Mouse (Mus musculus) CH12.LX (cell line): ENCODE measurements around the gene Dnajc13. TPM values are rescaled to one million over a fixed set of nuclear protein-coding genes. Genes with fewer than 3 reads are reported as not detected.
A peak's percentile ranks its signal among the peaks of the same experiment; 100 is the strongest.

Experiments used
- DNase-seq: peaks from one replicate; pipeline ENCODE4 v3.0.0-alpha.2; 2013; ENCODE audit errors: extremely low read depth
- H3K27ac ChIP-seq: 2 replicates; pipeline ENCODE4 v1.5.1; 2012; ENCODE audit warnings: low read depth, mild to moderate bottlenecking, control low read depth, moderate library complexity; ENCODE audit not compliant: insufficient read depth
- H3K27me3 ChIP-seq: replicated peaks from 2 replicates; pipeline ENCODE3; 2012; ENCODE audit warnings: inconsistent platforms
- H3K36me3 ChIP-seq, 2 experiments: replicated peaks in 1 of 2; 2 replicates each; pipeline versions ENCODE3 to v1.6.1; 2012; ENCODE audit warnings: inconsistent platforms in 1 of 2, low read length in 1 of 2, mild to moderate bottlenecking in 1 of 2, mixed read lengths in 1 of 2, moderate library complexity in 1 of 2; ENCODE audit not compliant: control insufficient read depth in 1 of 2, insufficient read depth in 1 of 2
- H3K4me1 ChIP-seq, 2 experiments: 2 replicates each; pipeline ENCODE4 v1.6.1; 2012; ENCODE audit warnings: inconsistent platforms in 1 of 2, moderate library complexity in 1 of 2; ENCODE audit not compliant: insufficient read depth in 2 of 2, control insufficient read depth in 1 of 2
- H3K4me2 ChIP-seq: 2 replicates; pipeline ENCODE4 v1.6.1; 2012; ENCODE audit warnings: low read depth, mild to moderate bottlenecking, control low read depth; ENCODE audit not compliant: poor library complexity, insufficient read depth, severe bottlenecking
- H3K4me3 ChIP-seq, 3 experiments: fragments of 150-350 bp in 1 of 3; sonication (generic) in 1 of 3; replicated peaks in 1 of 3; 2 replicates each; pipeline versions ENCODE3 to v1.5.1; 2011 to 2012; ENCODE audit warnings: low read depth in 2 of 3, low read length in 2 of 3, mild to moderate bottlenecking in 2 of 3, moderate library complexity in 2 of 3, control low read depth in 1 of 3, improper control_type of control experiment in 1 of 3, inconsistent platforms in 1 of 3, mixed read lengths in 1 of 3; ENCODE audit not compliant: poor library complexity in 1 of 3
- H3K79me2 ChIP-seq: replicated peaks from 2 replicates; pipeline ENCODE4 v1.6.1; 2012; ENCODE audit warnings: mild to moderate bottlenecking, moderate library complexity; ENCODE audit not compliant: control insufficient read depth, poor library complexity, insufficient read depth, severe bottlenecking; ENCODE audit errors: extremely low read depth
- H3K9ac ChIP-seq: 2 replicates; pipeline ENCODE4 v1.6.1; 2012; ENCODE audit warnings: low read depth, mild to moderate bottlenecking, control low read depth, moderate library complexity; ENCODE audit not compliant: insufficient read depth
- H3K9me3 ChIP-seq: replicated peaks from 2 replicates; pipeline ENCODE3; 2012; ENCODE audit warnings: low read length, inconsistent platforms, mixed read lengths
- BHLHE40 ChIP-seq: IDR thresholded peaks from 2 replicates; pipeline ENCODE4 v1.6.1; 2011; ENCODE audit warnings: mild to moderate bottlenecking, low read depth, low read length, improper control_type of control experiment
- CHD1 ChIP-seq: IDR thresholded peaks from 2 replicates; pipeline ENCODE4 v1.6.1; 2012; ENCODE audit warnings: low read depth, low read length, improper control_type of control experiment, inconsistent platforms
- CHD2 ChIP-seq: IDR thresholded peaks from 2 replicates; pipeline ENCODE4 v1.6.1; 2011; ENCODE audit warnings: low read length, improper control_type of control experiment
- CTCF ChIP-seq, 2 experiments: IDR thresholded peaks in 1 of 2; conservative IDR thresholded peaks in 1 of 2; 2 replicates each; pipeline ENCODE4 v1.5.1; 2011 to 2012; ENCODE audit warnings: low read depth in 2 of 2, low read length in 2 of 2, improper control_type of control experiment in 1 of 2, inconsistent platforms in 1 of 2, mild to moderate bottlenecking in 1 of 2, moderate library complexity in 1 of 2
- E2F4 ChIP-seq: IDR thresholded peaks from 2 replicates; pipeline ENCODE4 v1.6.1; 2011; ENCODE audit warnings: low read depth, low read length, improper control_type of control experiment; ENCODE audit not compliant: insufficient replicate concordance
- ELF1 ChIP-seq: IDR thresholded peaks from 2 replicates; pipeline ENCODE4 v1.6.1; 2014; ENCODE audit warnings: low read depth, mild to moderate bottlenecking, inconsistent platforms, low read length, improper control_type of control experiment
- EP300 ChIP-seq: IDR thresholded peaks from 2 replicates; pipeline ENCODE4 v1.6.1; 2011; ENCODE audit warnings: low read length, improper control_type of control experiment
- ETS1 ChIP-seq: conservative IDR thresholded peaks from 2 replicates; pipeline ENCODE4 v1.6.1; 2012; ENCODE audit warnings: low read depth, mild to moderate bottlenecking, inconsistent platforms, low read length, improper control_type of control experiment, moderate library complexity
- GABPA ChIP-seq: IDR thresholded peaks from 2 replicates; pipeline ENCODE4 v1.6.1; 2012; ENCODE audit warnings: low read depth, low read length, improper control_type of control experiment, inconsistent platforms; ENCODE audit not compliant: insufficient replicate concordance
- HCFC1 ChIP-seq: IDR thresholded peaks from 2 replicates; pipeline ENCODE4 v1.6.1; 2012; ENCODE audit warnings: low read depth, mild to moderate bottlenecking, inconsistent platforms, low read length, improper control_type of control experiment
- IRF4 ChIP-seq: IDR thresholded peaks from 2 replicates; pipeline ENCODE4 v1.6.1; 2014; ENCODE audit warnings: low read depth, mild to moderate bottlenecking, inconsistent platforms, low read length, improper control_type of control experiment
- JUN ChIP-seq: IDR thresholded peaks from 2 replicates; pipeline ENCODE4 v1.6.1; 2011; ENCODE audit warnings: low read depth, mild to moderate bottlenecking, low read length, improper control_type of control experiment, moderate library complexity; ENCODE audit not compliant: insufficient read depth
- JUND ChIP-seq: conservative IDR thresholded peaks from 2 replicates; pipeline ENCODE4 v1.6.1; 2011; ENCODE audit warnings: low read depth, low read length, improper control_type of control experiment
- KAT2A ChIP-seq: IDR thresholded peaks from 2 replicates; pipeline ENCODE4 v1.6.1; 2012; ENCODE audit warnings: low read length, improper control_type of control experiment, inconsistent platforms; ENCODE audit not compliant: insufficient replicate concordance
- MAFK ChIP-seq: IDR thresholded peaks from 2 replicates; pipeline ENCODE4 v1.6.1; 2011; ENCODE audit warnings: low read length, improper control_type of control experiment; ENCODE audit not compliant: insufficient replicate concordance
- MAX ChIP-seq: IDR thresholded peaks from 2 replicates; pipeline ENCODE4 v1.6.1; 2011; ENCODE audit warnings: low read length, improper control_type of control experiment
- MAZ ChIP-seq: IDR thresholded peaks from 2 replicates; pipeline ENCODE4 v1.6.1; 2012; ENCODE audit warnings: low read depth, mild to moderate bottlenecking, inconsistent platforms, low read length, improper control_type of control experiment, moderate library complexity
- MEF2A ChIP-seq: IDR thresholded peaks from 2 replicates; pipeline ENCODE4 v1.6.1; 2014; ENCODE audit warnings: low read depth, mild to moderate bottlenecking, inconsistent platforms, low read length, improper control_type of control experiment, borderline replicate concordance
- MXI1 ChIP-seq: IDR thresholded peaks from 2 replicates; pipeline ENCODE4 v1.6.1; 2011; ENCODE audit warnings: mild to moderate bottlenecking, low read depth, low read length, improper control_type of control experiment
- MYC ChIP-seq: IDR thresholded peaks from 2 replicates; pipeline ENCODE4 v1.6.1; 2011; ENCODE audit warnings: low read depth, mild to moderate bottlenecking, improper control_type of control experiment, low read length
- NELFE ChIP-seq: IDR thresholded peaks from 2 replicates; pipeline ENCODE4 v1.6.1; 2011; ENCODE audit warnings: low read depth, low read length, improper control_type of control experiment
- NRF1 ChIP-seq: IDR thresholded peaks from 2 replicates; pipeline ENCODE4 v1.6.1; 2014; ENCODE audit warnings: low read depth, mild to moderate bottlenecking, inconsistent platforms, low read length, improper control_type of control experiment, moderate library complexity
- PAX5 ChIP-seq: IDR thresholded peaks from 2 replicates; pipeline ENCODE4 v1.6.1; 2012; ENCODE audit warnings: low read length, inconsistent platforms, mixed read lengths
- POLR2A ChIP-seq: IDR thresholded peaks from 2 replicates; pipeline ENCODE4 v1.6.1; 2011; ENCODE audit warnings: low read depth, mild to moderate bottlenecking, improper control_type of control experiment, low read length
- POLR2AphosphoS2 ChIP-seq: IDR thresholded peaks from 2 replicates; pipeline ENCODE4 v1.6.1; 2011; ENCODE audit warnings: low read depth, low read length, improper control_type of control experiment
- RAD21 ChIP-seq: IDR thresholded peaks from 2 replicates; pipeline ENCODE4 v1.6.1; 2011; ENCODE audit warnings: low read depth, mild to moderate bottlenecking, low read length, improper control_type of control experiment, moderate library complexity
- RCOR1 ChIP-seq: conservative IDR thresholded peaks from 2 replicates; pipeline ENCODE4 v1.6.1; 2012; ENCODE audit warnings: low read depth, mild to moderate bottlenecking, inconsistent platforms, low read length, improper control_type of control experiment
- SIN3A ChIP-seq: IDR thresholded peaks from 2 replicates; pipeline ENCODE4 v1.6.1; 2012; ENCODE audit warnings: low read length, improper control_type of control experiment, inconsistent platforms
- SMC3 ChIP-seq: IDR thresholded peaks from 2 replicates; pipeline ENCODE4 v1.6.1; 2011; ENCODE audit warnings: low read depth, low read length, improper control_type of control experiment
- TBP ChIP-seq: conservative IDR thresholded peaks from 2 replicates; pipeline ENCODE4 v1.6.1; 2011; ENCODE audit warnings: low read depth, low read length, improper control_type of control experiment
- TCF12 ChIP-seq: IDR thresholded peaks from 2 replicates; pipeline ENCODE4 v1.6.1; 2014; ENCODE audit warnings: low read depth, mild to moderate bottlenecking, inconsistent platforms, low read length, improper control_type of control experiment
- UBTF ChIP-seq: IDR thresholded peaks from 2 replicates; pipeline ENCODE4 v1.6.1; 2012; ENCODE audit warnings: low read depth, mild to moderate bottlenecking, inconsistent platforms, low read length, improper control_type of control experiment, moderate library complexity
- USF1 ChIP-seq: IDR thresholded peaks from 2 replicates; pipeline ENCODE4 v1.6.1; 2014; ENCODE audit warnings: low read depth, mild to moderate bottlenecking, inconsistent platforms, low read length, improper control_type of control experiment
- USF2 ChIP-seq: conservative IDR thresholded peaks from 2 replicates; pipeline ENCODE4 v1.6.1; 2011; ENCODE audit warnings: low read depth, low read length, improper control_type of control experiment
- ZC3H11A ChIP-seq: IDR thresholded peaks from 2 replicates; pipeline ENCODE4 v1.6.1; 2012; ENCODE audit warnings: low read depth, mild to moderate bottlenecking, inconsistent platforms, low read length, improper control_type of control experiment
- ZKSCAN1 ChIP-seq: IDR thresholded peaks from 2 replicates; pipeline ENCODE4 v1.6.1; 2012; ENCODE audit warnings: low read depth, inconsistent platforms, low read length, improper control_type of control experiment, borderline replicate concordance
- ZMIZ1 ChIP-seq: IDR thresholded peaks from 2 replicates; pipeline ENCODE4 v1.6.1; 2012; ENCODE audit warnings: low read depth, mild to moderate bottlenecking, inconsistent platforms, low read length, improper control_type of control experiment
- ZNF384 ChIP-seq: IDR thresholded peaks from 2 replicates; pipeline ENCODE4 v1.6.1; 2012; ENCODE audit warnings: low read depth, low read length, improper control_type of control experiment, inconsistent platforms
- dilution Hi-C: fragments of 300-500 bp; cut with MboI; formaldehyde crosslinking; loops from 2 replicates; pipeline ENCODE4 v1.14.3; 2020; ENCODE audit warnings: low sequenced_read_pairs; ENCODE audit not compliant: extremely low pct_unique_long_range_greater_than_20kb, extremely low pct_ligation_motif_present
- in situ Hi-C: fragments of 300-500 bp; cut with MboI; formaldehyde crosslinking; loops from 3 replicates; pipeline ENCODE4 v1.14.3; 2019; ENCODE audit warnings: low sequenced_read_pairs, low pct_ligation_motif_present, low pct_unique_long_range_greater_than_20kb, mixed read lengths
- polyA plus RNA-seq: library from polyadenylated mRNA; unstranded; fragments of >175 nt; gene quantifications from 2 replicates; pipeline ENCODE4 v1.2.1, GENCODE M21; 2012; ENCODE audit warnings: low read depth; ENCODE audit not compliant: insufficient read length
- total RNA-seq, 2 experiments: library from RNA; depleted of rRNA; stranded (reverse); fragments of 300-350 nt in 1 of 2; fragments of >200 nt in 1 of 2; gene quantifications; 2 replicates each; pipeline ENCODE4 v1.2.3; 2012 to 2014

Dnajc13 gene
- total RNA-seq (2012; rRNA removed) = 30.1 and 34.5 TPM in 2 replicates
- total RNA-seq (2014; rRNA removed) = 27.6 and 30.4 TPM in 2 replicates
- 31.5 and 51.9 TPM in 2 replicates for polyA plus RNA-seq

- dilution Hi-C loops = no loop called here
- peaks cover 0 to 20% of the 10 kb centered on the region in 2 experiments for H3K36me3 ChIP-seq
- H3K79me2 ChIP-seq = peaks cover 29% of the 10 kb centered on the region
- peak; percentile 95 for DNase-seq
- H3K4me3 ChIP-seq = peak within 1 kb of the TSS; percentile 66 to 94 (median 73)
- peak within 1 kb of the TSS; percentile 81 for H3K4me2 ChIP-seq
- H3K27ac ChIP-seq = no peak within 1 kb of the TSS
- no peaks in the 10 kb centered on the region for H3K9me3 ChIP-seq
- 0 out of 2 replicates have a peak, but pooled peaks have one; percentile 31 for TF ChIP-seq IRF4
- TF ChIP-seq CHD2 = no peak
- TF ChIP-seq NRF1 = peak; percentile 91
- TF ChIP-seq SMC3 = no peak
- no peak for TF ChIP-seq GABPA
- TF ChIP-seq ELF1 = peak; percentile 98
- no peak for TF ChIP-seq UBTF
- TF ChIP-seq RAD21 = no peak
- TF ChIP-seq CTCF (conservative IDR thresholded peaks at IDR 0.05 in 1 of 2, IDR thresholded peaks at IDR 0.05 in 1 of 2; ENCODE audit: low read depth in 2 of 2, low read length in 2 of 2) = no peak
- TF ChIP-seq MXI1 = peak; percentile 75
- peak; percentile 89 for TF ChIP-seq MAX
- TF ChIP-seq E2F4 = no peak
- TF ChIP-seq MYC = peak; percentile 60; the same call in 1 of the 2 replicates
- peak; percentile 84 for TF ChIP-seq SIN3A
- TF ChIP-seq KAT2A = peak; percentile 71; the same call in 1 of the 2 replicates
- no peak for TF ChIP-seq PAX5
- peak; percentile 81 for TF ChIP-seq HCFC1
- no peak for TF ChIP-seq ZC3H11A
- peak; percentile 96 for TF ChIP-seq USF2
- peak; percentile 65; the same call in 1 of the 2 replicates for TF ChIP-seq NELFE
- peak; percentile 56; the same call in 1 of the 2 replicates for TF ChIP-seq ZMIZ1
- TF ChIP-seq ZNF384 = no peak
- no peak for TF ChIP-seq RCOR1
- TF ChIP-seq MAFK = no peak
- TF ChIP-seq POLR2A = peak; percentile 78
- 0 out of 2 replicates have a peak, but pooled peaks have one; percentile 16 for TF ChIP-seq TBP
- TF ChIP-seq MAZ = peak; percentile 67; the same call in 1 of the 2 replicates
- no peak for TF ChIP-seq MEF2A
- 0 out of 2 replicates have a peak, but pooled peaks have one; percentile 23 for TF ChIP-seq ETS1
- TF ChIP-seq JUND = no peak
- peak; percentile 98 for TF ChIP-seq USF1
- no peak for TF ChIP-seq CHD1
- no peak for TF ChIP-seq EP300
- TF ChIP-seq BHLHE40 = peak; percentile 98
- no peak for TF ChIP-seq ZKSCAN1
- TF ChIP-seq JUN = no peak
- TF ChIP-seq POLR2AphosphoS2 = no peak
- peak; percentile 77 for TF ChIP-seq TCF12
- TF ChIP-seq, all 38 proteins: peak for 19
- no peaks in the 10 kb centered on the region for H3K27me3 ChIP-seq
- H3K9ac ChIP-seq = peak within 1 kb of the TSS; percentile 90
- H3K4me1 ChIP-seq = peaks cover 2 to 39% of the 10 kb centered on the region in 2 experiments
- in situ Hi-C loops = no loop called here
These were observed at the start of gene Dnajc13 for GRCm38 (mm10) chr9:104262823-104263352. Gene Dnajc13, minus strand, starts transcription at chr9:104262930.
